Mouse (Mus musculus): Measurements from ENCODE around the gene Pabpn1l.
"Not testable (repeated sequence)": the region's sequence is repeated elsewhere in the genome, so short reads cannot be mapped to it uniquely, and the experiment has no call there.

The Pabpn1l gene

GRCm38 (mm10) chr8:122648192-122648970, 25.8 kb upstream of the Pabpn1l start:
- DNase-seq (ENCODE audit: low read depth): no peak

DNA sequence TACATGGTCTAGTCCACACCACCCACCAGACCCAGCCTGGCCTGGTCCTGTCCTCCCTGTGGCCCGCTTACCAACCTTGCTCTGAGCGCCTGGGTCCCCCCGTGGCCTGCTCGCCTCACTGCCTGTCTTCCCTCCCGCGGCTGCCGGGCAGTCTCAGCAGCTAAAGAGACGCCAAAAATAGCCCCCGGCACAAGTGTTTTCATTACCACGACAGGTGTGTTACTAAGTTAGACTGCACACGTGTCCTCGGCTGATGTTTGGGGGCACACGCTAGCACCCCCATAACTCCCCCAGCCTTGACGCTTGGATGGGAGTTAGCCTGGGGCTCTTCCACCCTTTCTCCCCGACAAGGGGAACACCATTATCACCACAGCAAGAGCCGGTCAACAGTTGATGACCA, 23.8 kb upstream of the Pabpn1l start:
- DNase-seq (ENCODE audit: low read depth): no peak

- no peak for DNase-seq (ENCODE audit: low read depth)
Observed at GRCm38 (mm10) chr8:122644175-122644954, 21.8 kb upstream of the Pabpn1l start.

GRCm38 (mm10) chr8:122642071-122642470, 19.5 kb upstream of the Pabpn1l start:
- DNase-seq (ENCODE audit: low read depth): no peak

DNA sequence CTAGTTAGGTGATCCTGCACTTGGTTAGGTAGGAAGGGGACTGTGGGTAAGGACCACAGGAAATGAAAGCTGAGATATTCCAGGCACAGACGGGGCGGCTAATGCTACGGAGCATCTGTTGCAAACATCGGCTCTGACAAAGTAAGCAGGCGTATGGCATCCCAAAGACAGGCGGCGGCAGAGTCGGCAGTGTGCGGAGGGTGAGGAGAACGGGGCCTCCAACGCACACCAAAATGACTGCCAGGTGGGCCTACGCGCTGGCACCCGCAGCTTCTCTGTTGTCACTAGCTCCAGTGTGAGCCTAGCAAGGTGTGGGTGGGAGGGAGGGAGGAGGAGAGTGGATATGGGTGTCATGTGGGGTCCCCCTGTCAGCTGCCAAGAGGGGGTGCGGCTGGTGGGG, 18.9 kb upstream of the Pabpn1l start:
- no peak for DNase-seq (ENCODE audit: low read depth)

GRCm38 (mm10) chr8:122640825-122641224, 18.3 kb upstream of the Pabpn1l start:
- DNase-seq (ENCODE audit: low read depth): no peak

DNA sequence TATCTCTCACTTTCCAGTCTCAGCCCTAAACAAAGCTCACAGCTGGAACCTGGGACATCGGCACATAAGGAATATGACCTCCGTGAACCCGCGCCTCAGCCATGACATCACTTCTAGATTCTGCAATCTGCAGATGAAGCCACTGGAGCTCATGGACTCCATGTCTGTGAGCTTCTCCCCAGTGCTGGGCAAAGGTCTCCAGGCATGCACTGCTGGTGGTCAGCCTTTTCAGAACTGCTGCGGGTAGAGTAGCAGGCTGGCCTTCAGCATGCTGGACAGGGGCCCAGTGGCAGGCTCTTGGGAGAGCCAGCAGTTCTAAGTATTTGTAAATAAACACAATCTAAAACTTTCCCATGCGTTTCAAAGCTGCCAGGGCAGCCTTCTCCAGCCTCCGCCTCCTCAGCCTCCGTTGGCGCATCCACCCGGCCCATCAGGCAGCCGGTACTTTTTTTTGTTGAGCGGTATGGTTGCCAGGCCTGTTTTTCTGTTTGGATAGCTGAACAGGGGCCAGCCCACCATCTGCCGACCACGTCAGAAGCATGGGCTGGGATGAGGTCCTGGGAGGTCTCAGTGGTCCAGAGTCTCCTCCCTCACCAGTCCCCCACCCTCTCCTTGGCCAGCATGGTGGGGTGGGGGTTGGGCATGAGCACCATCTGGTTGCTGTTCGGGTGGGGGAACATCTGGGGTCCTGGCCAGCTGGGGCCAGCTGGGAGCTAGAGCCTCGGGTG, 17.1 kb upstream of the Pabpn1l start:
- no peak for DNase-seq (ENCODE audit: low read depth)

- DNase-seq (ENCODE audit: low read depth): no peak
Observed at GRCm38 (mm10) chr8:122638601-122639000, 16.1 kb upstream of the Pabpn1l start.

DNA sequence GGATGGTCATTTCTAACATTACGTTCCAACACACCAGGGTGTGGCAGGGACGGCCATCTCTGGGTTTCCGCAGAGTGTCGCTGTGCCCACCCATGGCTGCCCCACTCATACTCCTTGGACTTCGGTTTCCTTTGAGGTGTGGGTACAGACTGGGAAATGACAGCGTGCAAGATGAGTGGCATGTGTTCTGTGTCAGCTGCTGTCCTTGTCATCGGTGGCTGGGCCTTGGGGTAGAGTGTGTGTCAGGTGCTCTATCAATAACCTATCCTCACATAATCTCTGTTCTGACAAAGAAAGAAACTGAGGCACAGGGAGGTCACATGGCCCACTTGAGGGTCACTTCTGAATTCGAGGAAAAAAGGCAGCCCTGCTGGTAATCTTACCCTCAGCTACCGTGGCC, 14.7 kb upstream of the Pabpn1l start:
- DNase-seq (ENCODE audit: low read depth): no peak

- DNase-seq (ENCODE audit: low read depth): no peak
Observed at GRCm38 (mm10) chr8:122636803-122637175, 14.2 kb upstream of the Pabpn1l start.

- peak; percentile 65 for DNase-seq (ENCODE audit: low read depth)
Observed at GRCm38 (mm10) chr8:122635878-122636802, 13.6 kb upstream of the Pabpn1l start.

DNA sequence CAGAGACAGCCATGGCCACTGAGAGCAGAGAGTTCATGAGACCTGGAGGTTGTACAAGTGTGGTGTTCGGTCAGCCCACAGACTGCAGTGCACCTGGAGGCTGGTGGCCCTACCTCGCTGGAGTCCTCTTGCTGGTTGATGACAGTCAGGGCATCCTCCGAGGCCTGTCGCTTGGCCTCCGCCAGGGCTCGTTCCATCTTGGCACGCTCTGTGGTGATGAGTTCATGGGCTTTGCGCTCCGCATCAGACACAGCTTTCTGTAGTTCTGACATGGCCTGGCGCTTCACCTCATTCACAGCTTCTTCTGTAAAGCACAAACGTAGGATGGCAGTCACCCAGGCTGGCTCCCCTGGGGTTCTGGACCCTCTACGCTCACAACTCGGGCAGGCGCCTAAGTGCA, 10.7 kb upstream of the Pabpn1l start:
- no peak for DNase-seq (ENCODE audit: low read depth)

GRCm38 (mm10) chr8:122632134-122632533, 9.6 kb upstream of the Pabpn1l start:
- not testable (repeated sequence) for DNase-seq (ENCODE audit: low read depth)

GRCm38 (mm10) chr8:122630696-122631095, 8.2 kb upstream of the Pabpn1l start:
- DNase-seq (ENCODE audit: low read depth): no peak

- no peak for DNase-seq (ENCODE audit: low read depth)
Observed at GRCm38 (mm10) chr8:122629388-122629787, 6.8 kb upstream of the Pabpn1l start.

GRCm38 (mm10) chr8:122626896-122627295, 4.4 kb upstream of the Pabpn1l start:
- DNase-seq (ENCODE audit: low read depth): no peak

GRCm38 (mm10) chr8:122625811-122626210, 3.3 kb upstream of the Pabpn1l start:
- no peak for DNase-seq (ENCODE audit: low read depth)

DNA sequence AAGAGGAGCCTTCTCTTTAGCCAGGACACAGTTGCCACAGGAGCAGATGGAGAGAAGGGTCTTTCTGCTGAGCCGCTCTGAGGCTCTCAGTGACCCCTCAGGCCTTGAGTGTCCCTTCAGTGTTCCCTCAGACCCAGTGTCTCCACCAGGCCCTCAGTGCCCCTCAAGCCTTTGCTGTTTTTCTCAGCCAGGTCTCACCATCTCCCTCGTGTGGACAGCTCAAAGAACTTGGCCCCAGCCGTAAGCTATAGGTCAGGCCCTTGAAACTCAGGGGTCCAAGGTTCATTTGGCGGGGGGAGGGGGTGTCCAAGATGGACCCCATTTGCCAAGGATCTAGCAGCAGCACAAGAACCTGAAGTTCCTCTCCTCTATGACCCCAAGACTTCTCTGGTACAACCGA, 2.1 kb upstream of the Pabpn1l start:
- DNase-seq (ENCODE audit: low read depth): no peak

DNA sequence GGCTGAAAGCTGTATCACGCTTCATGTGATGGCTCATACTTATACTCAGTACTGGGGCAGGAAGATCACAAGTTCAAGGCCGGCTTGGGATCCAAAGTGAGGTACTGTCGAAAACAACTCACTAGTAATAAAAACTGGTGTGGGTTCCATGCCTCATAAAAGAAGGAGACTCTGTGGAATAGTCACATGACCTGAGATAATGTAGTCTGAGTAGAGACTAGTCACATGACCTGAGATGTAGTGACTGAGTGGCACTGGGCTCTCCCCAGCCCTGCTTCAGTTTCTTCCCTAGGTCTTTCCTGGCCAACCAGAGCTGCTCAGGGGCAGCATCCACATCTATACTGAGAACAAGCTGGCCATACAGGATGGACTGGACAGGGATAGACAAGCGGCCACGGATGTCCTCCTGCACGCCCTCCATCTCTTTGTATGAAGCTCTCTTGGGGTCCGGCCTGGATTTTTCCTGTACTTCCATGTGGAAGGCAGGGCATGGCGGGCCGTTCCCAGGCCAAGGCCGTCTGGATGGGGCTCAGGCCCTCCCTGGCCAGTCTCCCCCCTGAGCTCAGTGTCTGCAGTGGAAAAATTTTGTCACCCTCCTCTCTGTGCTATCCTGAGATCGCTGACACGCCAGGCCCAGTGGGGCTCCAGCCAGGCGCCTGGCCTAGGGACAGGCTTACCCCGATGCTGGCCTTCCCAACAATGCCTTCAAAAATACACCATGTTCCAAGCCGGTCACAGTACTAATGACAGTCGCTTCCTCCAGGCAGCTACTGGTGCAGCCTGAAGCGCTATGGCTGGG, 1.5 kb upstream of the Pabpn1l start:
- DNase-seq (ENCODE audit: low read depth): no peak

- DNase-seq (ENCODE audit: low read depth): no peak
Observed at GRCm38 (mm10) chr8:122620446-122620845, 2.1 kb downstream of the Pabpn1l start.
